Mouse (Mus musculus): ENCODE results near the gene Ggct. TPM values are rescaled to one million over a fixed set of nuclear protein-coding genes. Genes with fewer than 3 reads are reported as not detected.

Gene Ggct
- total RNA-seq, 1 experiment, result 25.4 TPM

DNA sequence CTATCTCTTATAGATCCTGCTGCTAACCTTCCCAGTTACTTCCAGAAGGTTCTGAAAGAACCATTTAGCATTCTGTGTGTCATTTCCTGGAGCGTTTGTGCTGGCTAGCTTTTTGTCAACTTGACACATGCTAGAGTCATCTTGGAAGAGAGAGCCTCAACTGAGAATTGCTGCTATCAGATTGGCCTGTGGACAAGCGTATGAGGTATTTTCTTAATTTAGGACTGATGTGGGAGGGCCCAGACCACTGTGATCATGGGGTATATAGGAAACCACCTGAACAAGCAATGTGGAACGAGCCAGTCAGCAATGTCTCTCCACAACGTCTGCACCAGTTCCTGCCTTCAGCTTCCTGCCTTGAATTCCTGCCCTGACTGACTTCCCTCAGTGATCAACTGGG is 10.8 kb upstream of the Ggct start:
- H3K9me3 ChIP-seq (ENCODE audit: control insufficient read depth, insufficient read depth, low read depth, low read length), result no peaks in the 10 kb centered on the region
- in situ Hi-C loops (cut with MboI; ENCODE audit: low sequenced_read_pairs in 2 of 2, unreplicated experiment in 2 of 2), result no loop called here
- no peak overlapping the region for H3K27ac ChIP-seq (ENCODE audit: insufficient read depth, low read depth, low read length, poor library complexity, severe bottlenecking)
- TF ChIP-seq ZC3H11A (IDR thresholded peaks at IDR 0.05; ENCODE audit: borderline replicate concordance, low read depth, low read length) (no peak), HCFC1 (IDR thresholded peaks at IDR 0.05; ENCODE audit: borderline replicate concordance, insufficient read depth, low read length) (no peak), ZNF384 (IDR thresholded peaks at IDR 0.05; ENCODE audit: low read depth, low read length) (no peak), CHD2 (IDR thresholded peaks at IDR 0.05; ENCODE audit: low read depth, low read length) (no peak), MAFK (IDR thresholded peaks at IDR 0.05; ENCODE audit: insufficient read depth, low read depth, low read length) (no peak)
- H3K4me3 ChIP-seq (ENCODE audit: insufficient read depth in 1 of 2, low read depth in 1 of 2, low read length in 2 of 2, poor library complexity in 1 of 2, severe bottlenecking in 1 of 2), result no peak overlapping the region
- H3K36me3 ChIP-seq (ENCODE audit: control insufficient read depth, insufficient read depth, low read length, poor library complexity, severe bottlenecking), result no peaks in the 10 kb centered on the region
- H3K9ac ChIP-seq (ENCODE audit: insufficient read depth, low read depth, low read length, poor library complexity, severe bottlenecking), result no peak overlapping the region
- H3K4me1 ChIP-seq (ENCODE audit: control insufficient read depth in 2 of 2, insufficient read depth in 2 of 2, low read length in 2 of 2, poor library complexity in 1 of 2), result no peaks in the 10 kb centered on the region
- no peak for DNase-seq (ENCODE audit: low read depth, low spot score)

DNA sequence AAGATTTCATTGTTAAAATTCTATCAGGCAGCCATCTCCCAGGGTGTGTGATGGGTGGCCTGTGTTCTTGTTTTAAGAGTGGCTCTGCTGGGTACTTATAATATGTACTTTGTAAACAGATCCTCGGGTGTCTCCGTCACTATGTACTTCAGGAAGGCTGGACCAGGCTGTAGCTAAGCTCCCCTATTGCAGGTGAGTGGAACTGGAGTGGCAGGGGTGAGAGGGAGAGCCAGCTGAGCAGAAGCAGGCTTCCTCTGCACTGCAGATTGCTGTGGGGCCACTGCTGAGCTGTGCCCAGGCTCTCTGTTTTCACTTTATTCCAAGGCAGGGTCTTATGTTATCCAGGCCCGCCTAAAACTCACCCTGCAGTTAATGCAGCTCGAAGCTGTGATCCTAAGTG is 9.7 kb upstream of the Ggct start:
- Histone ChIP-seq H3K9ac (ENCODE audit: insufficient read depth, low read depth, low read length, poor library complexity, severe bottlenecking) (no peak overlapping the region), H3K4me1 (ENCODE audit: control insufficient read depth in 2 of 2, insufficient read depth in 2 of 2, low read length in 2 of 2, poor library complexity in 1 of 2) (no peaks in the 10 kb centered on the region), H3K27ac (ENCODE audit: insufficient read depth, low read depth, low read length, poor library complexity, severe bottlenecking) (no peak overlapping the region), H3K4me3 (ENCODE audit: insufficient read depth in 1 of 2, low read depth in 1 of 2, low read length in 2 of 2, poor library complexity in 1 of 2, severe bottlenecking in 1 of 2) (no peak overlapping the region), H3K9me3 (ENCODE audit: control insufficient read depth, insufficient read depth, low read depth, low read length) (no peaks in the 10 kb centered on the region), H3K36me3 (ENCODE audit: control insufficient read depth, insufficient read depth, low read length, poor library complexity, severe bottlenecking) (no peaks in the 10 kb centered on the region)
- DNase-seq (ENCODE audit: low read depth, low spot score), result no peak
- no peak for TF ChIP-seq HCFC1 (IDR thresholded peaks at IDR 0.05; ENCODE audit: borderline replicate concordance, insufficient read depth, low read length)
- TF ChIP-seq CHD2 (IDR thresholded peaks at IDR 0.05; ENCODE audit: low read depth, low read length), result no peak
- TF ChIP-seq ZC3H11A (IDR thresholded peaks at IDR 0.05; ENCODE audit: borderline replicate concordance, low read depth, low read length), result no peak
- no peak for TF ChIP-seq MAFK (IDR thresholded peaks at IDR 0.05; ENCODE audit: insufficient read depth, low read depth, low read length)
- TF ChIP-seq ZNF384 (IDR thresholded peaks at IDR 0.05; ENCODE audit: low read depth, low read length), result no peak
- in situ Hi-C loops (cut with MboI; ENCODE audit: low sequenced_read_pairs in 2 of 2, unreplicated experiment in 2 of 2), result no loop called here

DNA sequence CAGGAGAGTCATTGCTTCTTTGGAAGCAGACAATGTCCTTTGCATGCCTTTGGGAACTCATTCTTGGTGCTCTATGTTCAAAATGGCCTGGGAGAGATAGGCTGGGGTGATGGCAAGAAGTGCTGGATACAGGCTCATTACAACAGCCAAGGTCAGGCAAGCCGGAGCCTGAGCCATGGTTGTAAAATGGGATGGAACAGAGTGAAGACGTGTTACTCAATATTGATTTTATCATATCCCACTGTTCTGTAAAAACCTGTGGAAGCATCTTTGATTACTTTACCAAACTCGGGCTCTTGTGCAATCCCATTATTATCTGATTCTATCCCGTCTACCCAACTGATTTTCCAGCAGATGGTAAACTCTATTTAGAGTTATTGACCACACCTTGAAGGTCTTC is 8.6 kb upstream of the Ggct start:
- no peak for DNase-seq (ENCODE audit: low read depth, low spot score)
- TF ChIP-seq HCFC1 (IDR thresholded peaks at IDR 0.05; ENCODE audit: borderline replicate concordance, insufficient read depth, low read length) (no peak), ZC3H11A (IDR thresholded peaks at IDR 0.05; ENCODE audit: borderline replicate concordance, low read depth, low read length) (no peak), ZNF384 (IDR thresholded peaks at IDR 0.05; ENCODE audit: low read depth, low read length) (no peak), MAFK (IDR thresholded peaks at IDR 0.05; ENCODE audit: insufficient read depth, low read depth, low read length) (no peak), CHD2 (IDR thresholded peaks at IDR 0.05; ENCODE audit: low read depth, low read length) (no peak)
- H3K4me1 ChIP-seq (ENCODE audit: control insufficient read depth in 2 of 2, insufficient read depth in 2 of 2, low read length in 2 of 2, poor library complexity in 1 of 2), result no peaks in the 10 kb centered on the region

DNA sequence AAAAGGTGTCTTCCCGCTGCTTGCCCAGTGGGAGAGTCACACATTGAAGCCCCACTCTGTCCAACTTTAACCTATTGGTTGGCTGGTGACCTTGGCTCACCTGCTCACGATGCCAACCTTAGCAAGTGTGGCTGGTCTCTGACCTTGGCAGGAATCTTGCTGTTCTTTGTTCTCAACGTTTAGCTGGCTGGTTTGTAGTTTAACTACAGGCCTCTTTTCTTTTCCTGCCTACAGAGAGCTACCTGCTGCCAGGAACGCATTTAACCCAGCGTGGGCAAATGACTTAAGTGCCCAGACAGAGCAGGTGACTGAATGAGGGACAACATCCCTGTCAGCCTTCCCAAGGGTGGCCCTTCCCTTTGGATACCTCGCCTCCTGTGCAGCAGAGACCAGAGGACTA is 5.0 kb upstream of the Ggct start:
- no peak for TF ChIP-seq ZNF384 (IDR thresholded peaks at IDR 0.05; ENCODE audit: low read depth, low read length)
- TF ChIP-seq MAFK (IDR thresholded peaks at IDR 0.05; ENCODE audit: insufficient read depth, low read depth, low read length), result no peak
- no peak for TF ChIP-seq HCFC1 (IDR thresholded peaks at IDR 0.05; ENCODE audit: borderline replicate concordance, insufficient read depth, low read length)
- TF ChIP-seq CHD2 (IDR thresholded peaks at IDR 0.05; ENCODE audit: low read depth, low read length), result no peak
- no peak for TF ChIP-seq ZC3H11A (IDR thresholded peaks at IDR 0.05; ENCODE audit: borderline replicate concordance, low read depth, low read length)
- Histone ChIP-seq H3K9ac (ENCODE audit: insufficient read depth, low read depth, low read length, poor library complexity, severe bottlenecking) (no peak overlapping the region), H3K4me3 (ENCODE audit: insufficient read depth in 1 of 2, low read depth in 1 of 2, low read length in 2 of 2, poor library complexity in 1 of 2, severe bottlenecking in 1 of 2) (no peak overlapping the region), H3K4me1 (ENCODE audit: control insufficient read depth in 2 of 2, insufficient read depth in 2 of 2, low read length in 2 of 2, poor library complexity in 1 of 2) (no peaks in the 10 kb centered on the region; a peak in 1 of 4 replicates), H3K27ac (ENCODE audit: insufficient read depth, low read depth, low read length, poor library complexity, severe bottlenecking) (no peak overlapping the region; the same call in 1 of the 2 replicates), H3K9me3 (ENCODE audit: control insufficient read depth, insufficient read depth, low read depth, low read length) (no peaks in the 10 kb centered on the region), H3K36me3 (ENCODE audit: control insufficient read depth, insufficient read depth, low read length, poor library complexity, severe bottlenecking) (no peaks in the 10 kb centered on the region)
- in situ Hi-C loops (cut with MboI; ENCODE audit: low sequenced_read_pairs in 2 of 2, unreplicated experiment in 2 of 2), result no loop called here
- DNase-seq (ENCODE audit: low read depth, low spot score), result no peak

More for the DNA sequence above, 8.6 kb upstream of the Ggct start:
- no peak overlapping the region for H3K27ac ChIP-seq (ENCODE audit: insufficient read depth, low read depth, low read length, poor library complexity, severe bottlenecking)
- no peak overlapping the region for H3K4me3 ChIP-seq (ENCODE audit: insufficient read depth in 1 of 2, low read depth in 1 of 2, low read length in 2 of 2, poor library complexity in 1 of 2, severe bottlenecking in 1 of 2)
- H3K9ac ChIP-seq (ENCODE audit: insufficient read depth, low read depth, low read length, poor library complexity, severe bottlenecking), result no peak overlapping the region
- in situ Hi-C loops (cut with MboI; ENCODE audit: low sequenced_read_pairs in 2 of 2, unreplicated experiment in 2 of 2), result no loop called here
- H3K9me3 ChIP-seq (ENCODE audit: control insufficient read depth, insufficient read depth, low read depth, low read length), result no peaks in the 10 kb centered on the region
- H3K36me3 ChIP-seq (ENCODE audit: control insufficient read depth, insufficient read depth, low read length, poor library complexity, severe bottlenecking), result no peaks in the 10 kb centered on the region

DNA sequence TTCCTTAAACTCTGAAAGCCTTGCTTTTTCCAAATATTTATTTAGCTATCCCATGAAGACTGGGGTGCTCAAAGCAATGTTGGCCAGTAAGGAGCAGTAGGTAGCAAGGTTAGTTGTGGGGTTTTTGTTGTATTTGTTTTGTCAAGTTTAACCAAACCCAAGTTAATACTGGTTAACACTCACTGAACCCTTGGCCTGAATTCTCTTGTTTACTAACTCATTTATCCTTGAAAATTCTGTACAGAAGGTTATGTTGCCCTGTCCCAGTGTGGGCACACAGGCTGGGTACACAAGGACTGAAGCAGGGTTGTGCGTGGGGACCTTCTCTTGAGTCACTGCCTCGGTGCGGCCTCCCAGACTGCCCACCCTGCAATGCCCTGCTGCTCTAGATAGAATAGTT is 3.6 kb upstream of the Ggct start:
- no peaks in the 10 kb centered on the region; a peak in 2 of 4 replicates for H3K4me1 ChIP-seq (ENCODE audit: control insufficient read depth in 2 of 2, insufficient read depth in 2 of 2, low read length in 2 of 2, poor library complexity in 1 of 2)
- in situ Hi-C loops (cut with MboI; ENCODE audit: low sequenced_read_pairs in 2 of 2, unreplicated experiment in 2 of 2), result no loop called here
- H3K36me3 ChIP-seq (ENCODE audit: control insufficient read depth, insufficient read depth, low read length, poor library complexity, severe bottlenecking), result no peaks in the 10 kb centered on the region
- DNase-seq (ENCODE audit: low read depth, low spot score), result no peak
- no peak overlapping the region for H3K27ac ChIP-seq (ENCODE audit: insufficient read depth, low read depth, low read length, poor library complexity, severe bottlenecking)
- no peak for TF ChIP-seq ZC3H11A (IDR thresholded peaks at IDR 0.05; ENCODE audit: borderline replicate concordance, low read depth, low read length)
- TF ChIP-seq HCFC1 (IDR thresholded peaks at IDR 0.05; ENCODE audit: borderline replicate concordance, insufficient read depth, low read length), result no peak
- no peak for TF ChIP-seq CHD2 (IDR thresholded peaks at IDR 0.05; ENCODE audit: low read depth, low read length)
- no peak for TF ChIP-seq ZNF384 (IDR thresholded peaks at IDR 0.05; ENCODE audit: low read depth, low read length)
- no peak for TF ChIP-seq MAFK (IDR thresholded peaks at IDR 0.05; ENCODE audit: insufficient read depth, low read depth, low read length)
- no peaks in the 10 kb centered on the region for H3K9me3 ChIP-seq (ENCODE audit: control insufficient read depth, insufficient read depth, low read depth, low read length)
- H3K9ac ChIP-seq (ENCODE audit: insufficient read depth, low read depth, low read length, poor library complexity, severe bottlenecking), result no peak overlapping the region
- H3K4me3 ChIP-seq (ENCODE audit: insufficient read depth in 1 of 2, low read depth in 1 of 2, low read length in 2 of 2, poor library complexity in 1 of 2, severe bottlenecking in 1 of 2), result no peak overlapping the region

All from ES-E14 (cell line).